Mouse (Mus musculus) 416B (cell line): ENCODE measurements around the gene Gm20388.

ENCODE experiments used
- DNase-seq: peaks from one replicate; pipeline ENCODE4 v3.0.0; 2011; ENCODE audit warnings: low read depth

Gene Gm20388

GRCm38 (mm10) chr8:121792159-121792558 lies 1881.5 kb downstream of the Gm20388 start:
- peak; percentile 92 for DNase-seq

- peak; percentile 48 for DNase-seq
Observed at GRCm38 (mm10) chr8:121792627-121793026, 1882.0 kb downstream of the Gm20388 start.

- DNase-seq: no peak
Observed at GRCm38 (mm10) chr8:121794151-121794550, 1883.5 kb downstream of the Gm20388 start.

GRCm38 (mm10) chr8:121795461-121795860 lies 1884.8 kb downstream of the Gm20388 start:
- no peak for DNase-seq

GRCm38 (mm10) chr8:121796406-121796805 lies 1885.8 kb downstream of the Gm20388 start:
- DNase-seq: peak; percentile 44

GRCm38 (mm10) chr8:121798401-121798800 lies 1887.8 kb downstream of the Gm20388 start:
- no peak for DNase-seq

- DNase-seq: no peak
Observed at GRCm38 (mm10) chr8:121804829-121805228, 1894.2 kb downstream of the Gm20388 start.

GRCm38 (mm10) chr8:121806126-121806525 lies 1895.5 kb downstream of the Gm20388 start:
- DNase-seq: no peak

- no peak for DNase-seq
Observed at GRCm38 (mm10) chr8:121808032-121808431, 1897.4 kb downstream of the Gm20388 start.

- DNase-seq: no peak
Observed at GRCm38 (mm10) chr8:121809524-121810155, 1899.0 kb downstream of the Gm20388 start.

- no peak for DNase-seq
Observed at GRCm38 (mm10) chr8:121811502-121811901, 1900.9 kb downstream of the Gm20388 start.

- no peak for DNase-seq
Observed at GRCm38 (mm10) chr8:121811931-121812570, 1901.4 kb downstream of the Gm20388 start.

- no peak for DNase-seq
Observed at GRCm38 (mm10) chr8:121818226-121818625, 1907.6 kb downstream of the Gm20388 start.

GRCm38 (mm10) chr8:121820840-121821239 lies 1910.2 kb downstream of the Gm20388 start:
- no peak for DNase-seq

GRCm38 (mm10) chr8:121821320-121821719 lies 1910.7 kb downstream of the Gm20388 start:
- no peak for DNase-seq

GRCm38 (mm10) chr8:121821770-121822169 lies 1911.1 kb downstream of the Gm20388 start:
- no peak for DNase-seq

- DNase-seq: no peak
Observed at GRCm38 (mm10) chr8:121827726-121828125, 1917.1 kb downstream of the Gm20388 start.

GRCm38 (mm10) chr8:121828376-121829023 lies 1917.9 kb downstream of the Gm20388 start:
- DNase-seq: no peak

- peak; percentile 92 for DNase-seq
Observed at GRCm38 (mm10) chr8:121829048-121829776, 1918.6 kb downstream of the Gm20388 start, which contains the start of gene Klhdc4. Gene Klhdc4, minus strand, starts transcription at chr8:121829569.

- no peak for DNase-seq
Observed at GRCm38 (mm10) chr8:121829777-121830362, 1919.2 kb downstream of the Gm20388 start.

GRCm38 (mm10) chr8:121832061-121832460 lies 1921.4 kb downstream of the Gm20388 start:
- no peak for DNase-seq

GRCm38 (mm10) chr8:121832503-121832902 lies 1921.9 kb downstream of the Gm20388 start:
- DNase-seq: peak; percentile 96
